Mouse (Mus musculus): Measurements from ENCODE around the gene Tspan9. TPM values are rescaled to one million over a fixed set of nuclear protein-coding genes. Genes with fewer than 3 reads are reported as not detected.

Tspan9 gene
- polyA plus RNA-seq, 1 experiment from 2014 or later, result 71.7 TPM

- Histone ChIP-seq H3K27me3 (ENCODE audit: control insufficient read depth, insufficient read depth, low read length) (no peaks in the 10 kb centered on the region), H3K9me3 (replicated peaks; ENCODE audit: control insufficient read depth, low read length) (no peaks in the 10 kb centered on the region), H3K4me3 (ENCODE audit: low read depth, low read length) (no peak overlapping the region), H3K4me1 (ENCODE audit: control insufficient read depth, insufficient read depth, low read length) (no peaks in the 10 kb centered on the region), H3K4me2 (ENCODE audit: low read depth, low read length) (no peak overlapping the region), H3K9ac (replicated peaks; ENCODE audit: low read length) (no peak overlapping the region), H3K27ac (replicated peaks; ENCODE audit: low read depth, low read length) (no peak overlapping the region), H3K36me3 (replicated peaks; ENCODE audit: control insufficient read depth, insufficient read depth, low read depth, low read length) (no peaks in the 10 kb centered on the region)
- DNase-seq (ENCODE audit: low spot score) (no peak), ATAC-seq (replicated peaks; ENCODE audit: insufficient number of reproducible peaks, low FRiP score, low TSS enrichment, low read depth) (no peak)
- WGBS, result 90% methylated on average over 8 of the region's 8 CpGs
These were observed 21.2 kb upstream of the Tspan9 start for GRCm38 (mm10) chr6:128164632-128165031.

DNA sequence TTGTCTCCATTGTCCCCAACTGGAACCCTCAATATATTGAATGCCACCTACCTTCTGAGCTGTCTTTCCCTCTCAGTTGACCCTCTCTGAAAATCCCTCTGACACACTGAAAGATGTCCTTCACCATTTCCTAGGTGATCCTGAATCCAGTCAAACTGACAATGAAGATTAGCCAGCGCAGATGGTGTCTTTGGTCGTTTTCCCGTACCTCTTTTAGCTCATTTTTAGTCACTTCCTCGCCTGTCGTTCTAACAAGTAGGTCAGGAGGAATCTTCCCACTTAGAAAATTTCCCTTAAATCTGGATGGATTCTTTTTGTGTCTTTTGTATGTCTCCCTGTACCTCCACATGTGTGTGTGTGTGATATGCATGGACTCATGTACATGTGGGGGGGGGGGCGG lies 15.7 kb upstream of the Tspan9 start:
- WGBS, result 83% methylated on average over 6 of the region's 6 CpGs
- no peaks in the 10 kb centered on the region for H3K4me1 ChIP-seq (ENCODE audit: control insufficient read depth, insufficient read depth, low read length)

DNA sequence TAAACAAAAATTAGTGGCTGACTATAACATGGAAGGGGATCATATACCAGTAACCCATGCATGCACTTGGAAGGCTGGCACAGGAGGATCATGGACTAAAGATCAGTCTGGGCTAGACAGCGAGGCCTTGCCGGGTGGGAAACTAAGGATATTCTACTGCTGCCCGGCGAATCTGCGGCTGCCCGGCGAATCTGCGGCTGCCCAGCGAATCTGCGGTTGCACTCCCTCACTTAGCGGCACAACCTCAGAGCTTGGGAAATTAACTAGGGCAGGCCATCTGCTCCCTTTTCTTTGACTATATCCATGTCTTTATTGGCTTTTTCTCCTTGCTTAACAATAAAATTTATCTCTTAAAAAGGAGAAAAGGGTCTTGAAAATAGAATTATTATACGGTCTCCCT lies 14.6 kb upstream of the Tspan9 start:
- H3K9me3 ChIP-seq (replicated peaks; ENCODE audit: control insufficient read depth, low read length), result no peaks in the 10 kb centered on the region
- H3K4me2 ChIP-seq (ENCODE audit: low read depth, low read length), result no peak overlapping the region
- no peaks in the 10 kb centered on the region for H3K36me3 ChIP-seq (replicated peaks; ENCODE audit: control insufficient read depth, insufficient read depth, low read depth, low read length)
- no peaks in the 10 kb centered on the region for H3K4me1 ChIP-seq (ENCODE audit: control insufficient read depth, insufficient read depth, low read length)
- no peaks in the 10 kb centered on the region for H3K27me3 ChIP-seq (ENCODE audit: control insufficient read depth, insufficient read depth, low read length)
- no peak overlapping the region for H3K4me3 ChIP-seq (ENCODE audit: low read depth, low read length)
- no peak overlapping the region for H3K9ac ChIP-seq (replicated peaks; ENCODE audit: low read length)
- no peak overlapping the region for H3K27ac ChIP-seq (replicated peaks; ENCODE audit: low read depth, low read length)
- no peak for ATAC-seq (replicated peaks; ENCODE audit: insufficient number of reproducible peaks, low FRiP score, low TSS enrichment, low read depth)
- DNase-seq (ENCODE audit: low spot score), result no peak
- WGBS, result 71% methylated on average over 12 of the region's 12 CpGs

More for the DNA sequence above, 15.7 kb upstream of the Tspan9 start:
- Histone ChIP-seq H3K27ac (replicated peaks; ENCODE audit: low read depth, low read length) (no peak overlapping the region), H3K9me3 (replicated peaks; ENCODE audit: control insufficient read depth, low read length) (no peaks in the 10 kb centered on the region), H3K4me2 (ENCODE audit: low read depth, low read length) (no peak overlapping the region), H3K36me3 (replicated peaks; ENCODE audit: control insufficient read depth, insufficient read depth, low read depth, low read length) (no peaks in the 10 kb centered on the region), H3K9ac (replicated peaks; ENCODE audit: low read length) (no peak overlapping the region), H3K4me3 (ENCODE audit: low read depth, low read length) (no peak overlapping the region), H3K27me3 (ENCODE audit: control insufficient read depth, insufficient read depth, low read length) (no peaks in the 10 kb centered on the region)
- ATAC-seq (replicated peaks; ENCODE audit: insufficient number of reproducible peaks, low FRiP score, low TSS enrichment, low read depth) (no peak), DNase-seq (ENCODE audit: low spot score) (no peak)

DNA sequence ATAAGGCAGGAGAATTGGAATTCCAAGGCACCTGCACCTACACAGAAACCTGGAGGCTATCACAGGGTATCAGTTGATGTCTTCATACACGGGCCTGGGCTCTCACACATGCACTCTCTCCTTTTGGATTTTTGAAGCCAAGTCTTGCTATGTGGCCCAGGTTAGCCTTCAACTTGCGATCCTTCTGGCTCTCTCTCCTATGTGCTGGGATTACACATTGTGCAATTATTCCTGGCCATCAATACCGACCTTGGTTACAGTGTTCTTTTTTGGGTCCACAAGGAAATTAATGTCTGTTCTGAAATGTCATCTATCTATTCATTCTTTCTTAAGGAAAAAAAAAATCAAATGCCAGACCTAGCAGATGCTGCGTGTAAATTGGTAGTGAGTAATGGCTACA lies 13.1 kb upstream of the Tspan9 start:
- no peak overlapping the region for H3K4me3 ChIP-seq (ENCODE audit: low read depth, low read length)
- H3K4me2 ChIP-seq (ENCODE audit: low read depth, low read length), result no peak overlapping the region
- no peaks in the 10 kb centered on the region for H3K36me3 ChIP-seq (replicated peaks; ENCODE audit: control insufficient read depth, insufficient read depth, low read depth, low read length)
- DNase-seq (ENCODE audit: low spot score) (no peak), ATAC-seq (replicated peaks; ENCODE audit: insufficient number of reproducible peaks, low FRiP score, low TSS enrichment, low read depth) (no peak)
- H3K27me3 ChIP-seq (ENCODE audit: control insufficient read depth, insufficient read depth, low read length), result no peaks in the 10 kb centered on the region
- WGBS, result 77% methylated on average over 4 of the region's 4 CpGs
- no peaks in the 10 kb centered on the region for H3K9me3 ChIP-seq (replicated peaks; ENCODE audit: control insufficient read depth, low read length)
- no peak overlapping the region for H3K9ac ChIP-seq (replicated peaks; ENCODE audit: low read length)
- no peaks in the 10 kb centered on the region for H3K4me1 ChIP-seq (ENCODE audit: control insufficient read depth, insufficient read depth, low read length)
- H3K27ac ChIP-seq (replicated peaks; ENCODE audit: low read depth, low read length), result no peak overlapping the region

DNA sequence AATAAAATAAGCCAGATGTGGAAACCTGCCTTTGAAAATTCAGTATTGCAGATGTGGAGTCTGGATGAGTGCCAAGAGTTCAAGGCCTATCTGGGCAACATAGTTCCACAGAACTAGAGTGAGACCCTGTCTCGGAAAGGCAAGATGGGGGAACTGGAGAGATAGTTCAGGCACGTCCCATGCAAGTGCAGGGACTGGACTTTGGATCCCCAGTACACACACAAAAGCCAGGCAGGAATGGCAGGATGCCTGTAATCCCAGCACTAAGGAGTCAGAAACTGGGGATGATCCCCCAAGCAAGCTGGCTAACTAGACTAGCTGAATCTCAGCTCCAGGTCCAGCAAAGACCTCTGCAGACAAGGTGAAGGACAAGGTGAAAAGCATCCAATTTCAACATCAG lies 12.5 kb upstream of the Tspan9 start:
- H3K27ac ChIP-seq (replicated peaks; ENCODE audit: low read depth, low read length), result no peak overlapping the region
- ATAC-seq (replicated peaks; ENCODE audit: insufficient number of reproducible peaks, low FRiP score, low TSS enrichment, low read depth), result no peak
- H3K9ac ChIP-seq (replicated peaks; ENCODE audit: low read length), result no peak overlapping the region
- H3K4me1 ChIP-seq (ENCODE audit: control insufficient read depth, insufficient read depth, low read length), result no peaks in the 10 kb centered on the region
- WGBS, result 67% methylated on average over 2 of the region's 2 CpGs
- no peaks in the 10 kb centered on the region for H3K36me3 ChIP-seq (replicated peaks; ENCODE audit: control insufficient read depth, insufficient read depth, low read depth, low read length)
- H3K4me3 ChIP-seq (ENCODE audit: low read depth, low read length), result no peak overlapping the region
- H3K9me3 ChIP-seq (replicated peaks; ENCODE audit: control insufficient read depth, low read length), result no peaks in the 10 kb centered on the region
- H3K27me3 ChIP-seq (ENCODE audit: control insufficient read depth, insufficient read depth, low read length), result no peaks in the 10 kb centered on the region
- no peak overlapping the region for H3K4me2 ChIP-seq (ENCODE audit: low read depth, low read length)
- no peak for DNase-seq (ENCODE audit: low spot score)

DNA sequence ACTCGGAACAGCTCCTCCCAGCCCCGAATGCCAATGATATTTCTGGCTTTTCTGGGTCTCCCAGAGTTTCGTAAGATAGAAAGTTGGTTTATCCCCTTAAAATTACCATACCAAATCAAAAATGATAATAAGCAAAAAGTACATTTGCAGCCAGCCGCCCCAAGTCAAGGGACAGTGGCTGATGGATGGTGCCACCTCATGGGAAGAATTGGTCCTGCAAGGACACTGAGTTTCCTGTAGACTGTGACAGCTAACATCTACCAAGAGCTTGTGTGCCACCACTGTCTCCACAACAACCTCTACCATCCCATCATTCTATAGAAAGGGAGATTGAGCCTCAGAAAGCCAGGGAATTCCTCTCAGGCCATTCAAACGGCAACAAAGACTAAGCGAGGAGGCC lies 2.4 kb upstream of the Tspan9 start:
- Histone ChIP-seq H3K4me3 (ENCODE audit: low read depth, low read length) (no peak overlapping the region), H3K4me2 (ENCODE audit: low read depth, low read length) (no peak overlapping the region), H3K4me1 (ENCODE audit: control insufficient read depth, insufficient read depth, low read length) (no peaks in the 10 kb centered on the region), H3K9ac (replicated peaks; ENCODE audit: low read length) (no peak overlapping the region), H3K27me3 (ENCODE audit: control insufficient read depth, insufficient read depth, low read length) (no peaks in the 10 kb centered on the region), H3K36me3 (replicated peaks; ENCODE audit: control insufficient read depth, insufficient read depth, low read depth, low read length) (no peaks in the 10 kb centered on the region), H3K27ac (replicated peaks; ENCODE audit: low read depth, low read length) (no peak overlapping the region), H3K9me3 (replicated peaks; ENCODE audit: control insufficient read depth, low read length) (no peaks in the 10 kb centered on the region)
- 60% methylated on average over 6 of the region's 6 CpGs for WGBS
- ATAC-seq (replicated peaks; ENCODE audit: insufficient number of reproducible peaks, low FRiP score, low TSS enrichment, low read depth), result no peak
- DNase-seq (ENCODE audit: low spot score), result peak; percentile 50

- peak; percentile 37 for DNase-seq (ENCODE audit: low spot score)
- Histone ChIP-seq H3K9ac (replicated peaks; ENCODE audit: low read length) (peak overlapping the region; percentile 81), H3K27me3 (ENCODE audit: control insufficient read depth, insufficient read depth, low read length) (no peaks in the 10 kb centered on the region), H3K9me3 (replicated peaks; ENCODE audit: control insufficient read depth, low read length) (no peaks in the 10 kb centered on the region), H3K4me1 (ENCODE audit: control insufficient read depth, insufficient read depth, low read length) (no peaks in the 10 kb centered on the region), H3K4me3 (ENCODE audit: low read depth, low read length) (peak overlapping the region; percentile 75), H3K4me2 (ENCODE audit: low read depth, low read length) (peak overlapping the region; percentile 49), H3K36me3 (replicated peaks; ENCODE audit: control insufficient read depth, insufficient read depth, low read depth, low read length) (no peaks in the 10 kb centered on the region), H3K27ac (replicated peaks; ENCODE audit: low read depth, low read length) (peak overlapping the region; percentile 67)
- ATAC-seq (replicated peaks; ENCODE audit: insufficient number of reproducible peaks, low FRiP score, low TSS enrichment, low read depth), result peak; percentile 72
- WGBS, result 3% methylated on average over 20 of the region's 20 CpGs
These were observed 770 bp downstream of the Tspan9 start for GRCm38 (mm10) chr6:128142369-128143278.

GRCm38 (mm10) chr6:128140724-128141123 lies 2.7 kb downstream of the Tspan9 start:
- Histone ChIP-seq H3K4me3 (ENCODE audit: low read depth, low read length) (no peak overlapping the region), H3K4me1 (ENCODE audit: control insufficient read depth, insufficient read depth, low read length) (peaks cover 2% of the 10 kb centered on the region; the same call in 1 of the 2 replicates), H3K9me3 (replicated peaks; ENCODE audit: control insufficient read depth, low read length) (no peaks in the 10 kb centered on the region), H3K27ac (replicated peaks; ENCODE audit: low read depth, low read length) (no peak overlapping the region), H3K27me3 (ENCODE audit: control insufficient read depth, insufficient read depth, low read length) (no peaks in the 10 kb centered on the region), H3K36me3 (replicated peaks; ENCODE audit: control insufficient read depth, insufficient read depth, low read depth, low read length) (no peaks in the 10 kb centered on the region), H3K9ac (replicated peaks; ENCODE audit: low read length) (no peak overlapping the region), H3K4me2 (ENCODE audit: low read depth, low read length) (no peak overlapping the region)
- ATAC-seq (replicated peaks; ENCODE audit: insufficient number of reproducible peaks, low FRiP score, low TSS enrichment, low read depth), result no peak
- 49% methylated on average over 6 of the region's 6 CpGs for WGBS
- DNase-seq (ENCODE audit: low spot score), result no peak
